Mouse (Mus musculus): Measurements from ENCODE around the gene Utrn.

GRCm38 (mm10) chr10:12853776-12854175, 15.4 kb downstream of the Utrn start:
- no peak for TF ChIP-seq CTCF (IDR thresholded peaks at IDR 0.05; ENCODE audit: low read depth, low read length)
- TF ChIP-seq GATA1 (IDR thresholded peaks at IDR 0.05; ENCODE audit: borderline replicate concordance, low read length): no peak
- no peak for TF ChIP-seq TAL1 (conservative IDR thresholded peaks at IDR 0.05; ENCODE audit: low read depth, low read length)
- no peak for TF ChIP-seq POLR2AphosphoS5 (IDR thresholded peaks at IDR 0.05; ENCODE audit: insufficient replicate concordance, low read depth, low read length)
- no peak for TF ChIP-seq GATA2 (IDR thresholded peaks at IDR 0.05; ENCODE audit: borderline replicate concordance, low read depth, low read length)
